Mouse (Mus musculus) left cerebral cortex, adult 9 months (tissue): ENCODE data around the gene Hsp90ab1.
A peak's percentile ranks its signal among the peaks of the same experiment; 100 is the strongest.

ENCODE experiments used
- DNase-seq, 2 experiments: peaks; one replicate each; pipeline ENCODE4 v3.0.0; 2022; ENCODE audit warnings: low spot score in 2 of 2

Hsp90ab1 gene

DNA sequence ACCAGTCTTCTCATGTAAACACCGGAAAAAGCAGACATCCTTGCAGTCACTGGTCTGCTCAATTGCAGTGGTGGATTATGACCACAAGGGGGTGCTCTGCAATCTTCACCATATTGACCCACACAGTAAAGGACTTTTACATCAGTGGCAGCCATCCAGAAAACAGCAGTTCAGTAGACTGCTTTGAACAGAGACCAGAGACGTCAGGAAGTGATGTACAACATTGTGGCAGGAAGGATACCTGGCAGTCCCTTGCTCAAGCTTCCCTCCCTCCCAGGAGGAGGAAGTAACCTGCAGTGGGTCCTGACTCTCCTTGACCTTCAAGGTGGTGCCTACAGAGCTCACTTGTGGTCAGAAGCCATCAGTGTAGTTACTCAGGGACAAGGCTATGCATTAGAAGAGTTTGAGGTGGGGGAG is 8.5 kb upstream of the Hsp90ab1 start:
- peak in 1 of 2 experiments; percentile 76 for DNase-seq

DNA sequence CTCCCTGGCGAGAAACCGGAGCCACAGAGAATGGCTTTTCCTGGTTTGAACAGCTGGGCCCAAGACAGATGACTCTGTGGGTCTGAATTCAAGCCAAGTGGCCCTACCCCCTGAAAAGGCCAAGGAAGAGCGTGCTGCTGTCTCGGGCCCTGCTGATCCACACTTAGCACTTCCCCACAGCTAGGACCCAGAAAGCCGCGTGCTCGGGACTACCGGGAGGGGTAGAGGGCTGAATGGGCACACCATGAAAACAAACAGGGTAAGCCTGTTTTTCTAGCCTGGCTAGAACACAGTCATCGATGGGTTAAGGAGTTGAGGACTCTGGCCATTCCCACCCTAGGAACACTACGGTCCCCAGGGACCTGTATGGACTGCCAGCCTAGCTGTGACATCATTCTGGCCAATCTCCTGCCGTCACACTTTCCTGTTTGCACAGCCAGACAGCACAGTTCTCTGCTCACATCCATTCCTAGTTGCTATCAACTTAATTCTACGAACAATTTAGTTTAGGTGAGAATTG is 7.9 kb upstream of the Hsp90ab1 start:
- DNase-seq = no peak

DNA sequence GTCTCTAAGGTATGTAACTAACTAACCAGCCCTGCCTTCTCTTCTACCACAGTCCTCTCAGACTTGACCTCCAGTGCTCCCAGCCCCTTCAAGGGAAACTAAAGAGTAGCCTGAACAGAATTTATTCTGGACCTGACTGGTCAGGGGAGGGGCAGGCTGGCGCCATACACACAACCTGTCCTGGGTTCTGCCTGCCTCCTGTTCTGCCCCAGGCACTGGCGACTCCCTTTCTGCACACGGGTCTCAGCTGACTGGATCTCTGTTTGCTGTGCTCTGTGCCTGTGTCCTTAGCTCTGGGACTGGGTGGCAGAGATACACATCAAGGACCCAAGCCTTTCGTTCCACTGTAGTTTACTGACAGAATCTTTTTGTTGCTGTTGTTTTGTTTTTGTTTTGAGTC is 6.5 kb upstream of the Hsp90ab1 start:
- DNase-seq = no peak

DNA sequence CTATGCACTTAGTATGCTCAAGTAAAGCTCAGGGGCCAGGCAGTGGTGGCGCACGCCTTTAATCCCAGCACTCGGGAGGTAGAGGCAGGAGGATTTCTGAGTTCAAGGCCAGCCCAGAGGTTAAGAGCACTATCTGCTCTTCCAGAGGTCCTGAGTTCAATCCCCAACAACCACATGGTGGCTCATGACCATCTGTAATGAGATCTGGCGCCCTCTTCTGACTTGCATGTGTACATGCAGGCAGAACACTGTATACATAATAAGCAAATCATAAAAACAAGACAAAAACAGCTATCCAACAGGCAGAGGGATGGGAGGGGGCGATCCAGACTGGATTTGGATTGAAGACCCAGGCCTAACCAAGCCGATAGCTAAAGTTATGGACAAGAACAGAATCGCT is 5.8 kb upstream of the Hsp90ab1 start:
- DNase-seq = no peak

DNA sequence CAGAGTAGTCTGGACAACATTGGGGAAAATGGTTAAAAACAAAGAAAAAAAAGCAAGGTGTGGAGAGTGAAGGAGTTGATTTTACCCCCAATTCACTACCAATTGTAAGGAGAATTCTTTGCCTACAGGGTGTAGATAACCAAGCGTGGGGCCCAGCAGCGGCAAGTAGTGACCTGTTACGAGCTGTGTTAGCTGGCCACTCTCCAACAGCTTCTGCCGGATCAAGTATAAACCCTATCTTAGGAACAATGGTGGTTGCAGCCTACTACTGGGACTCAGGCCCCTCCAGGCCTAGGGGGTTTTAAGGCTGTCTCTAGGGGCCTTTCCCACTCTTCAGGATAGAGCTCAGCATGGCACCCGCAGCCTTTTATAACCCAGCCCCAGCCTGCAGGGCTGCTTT is 5.2 kb upstream of the Hsp90ab1 start:
- no peak for DNase-seq

DNA sequence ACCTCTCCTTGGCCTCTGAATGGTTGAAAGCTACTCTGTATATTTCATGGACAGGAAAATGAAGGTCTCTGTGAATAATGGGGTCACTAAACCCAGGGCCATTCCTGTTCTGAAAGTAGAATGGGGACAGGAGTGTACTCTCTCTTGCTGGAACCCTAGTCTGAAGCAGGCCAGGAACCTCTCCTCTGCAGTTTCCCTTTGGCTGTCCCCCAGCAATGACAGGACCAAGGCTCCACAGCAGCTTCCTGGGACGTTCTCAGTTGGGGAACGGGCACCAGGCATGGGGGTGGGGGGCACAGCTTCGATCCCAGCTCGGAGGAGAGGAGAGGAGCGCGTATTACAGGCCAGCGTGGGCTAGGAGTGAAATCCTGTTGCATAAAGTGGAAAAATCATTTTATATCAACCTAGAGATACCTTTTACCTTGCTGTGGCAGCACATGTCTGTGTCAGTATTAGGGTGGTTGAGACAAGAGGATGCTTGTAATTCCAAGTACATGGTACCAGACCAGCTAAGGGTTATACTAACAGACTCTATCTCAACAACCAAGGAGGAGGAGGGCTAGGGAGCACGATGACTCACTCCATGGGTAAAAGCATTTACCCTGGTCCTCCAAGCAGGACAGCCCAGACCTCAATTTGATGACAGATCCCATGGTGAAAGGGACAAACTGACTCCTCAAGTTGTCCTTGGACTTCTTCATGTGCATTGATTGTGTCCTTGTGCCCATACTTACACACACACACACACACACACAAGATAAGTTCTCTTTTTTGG is 2.2 kb upstream of the Hsp90ab1 start:
- DNase-seq = no peak

DNA sequence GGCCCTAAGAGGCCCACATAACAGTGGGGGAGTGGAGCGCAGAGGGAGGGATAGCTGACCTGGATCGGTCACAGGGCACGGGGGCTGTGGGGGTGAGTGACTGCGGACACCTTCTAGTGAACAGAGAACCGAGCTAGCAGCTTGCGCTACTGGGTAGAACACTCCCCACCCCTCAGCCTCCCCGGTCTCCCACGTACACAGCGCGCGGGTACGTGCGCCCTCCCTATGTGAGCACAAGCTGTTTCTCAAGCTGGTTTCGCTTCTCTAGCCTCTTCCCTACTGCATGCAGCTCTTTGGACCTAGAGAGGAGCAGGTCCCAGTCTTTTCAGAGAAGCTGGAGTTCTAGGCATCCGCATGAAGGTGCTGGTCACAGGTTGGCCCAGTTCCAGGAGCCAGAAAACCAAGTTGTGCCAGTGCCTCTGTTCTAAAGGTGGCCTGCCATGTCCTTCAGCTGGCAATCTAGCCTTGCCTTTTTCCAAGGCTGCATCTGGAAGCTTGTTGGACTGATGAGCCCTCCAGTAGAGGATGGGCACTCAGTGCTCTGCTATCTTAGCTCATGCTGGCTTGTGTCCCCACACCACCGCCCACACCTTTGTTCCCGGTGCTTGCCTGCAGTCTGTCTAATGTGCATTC is 1.2 kb upstream of the Hsp90ab1 start:
- peak; percentile 74 to 86 for DNase-seq

DNA sequence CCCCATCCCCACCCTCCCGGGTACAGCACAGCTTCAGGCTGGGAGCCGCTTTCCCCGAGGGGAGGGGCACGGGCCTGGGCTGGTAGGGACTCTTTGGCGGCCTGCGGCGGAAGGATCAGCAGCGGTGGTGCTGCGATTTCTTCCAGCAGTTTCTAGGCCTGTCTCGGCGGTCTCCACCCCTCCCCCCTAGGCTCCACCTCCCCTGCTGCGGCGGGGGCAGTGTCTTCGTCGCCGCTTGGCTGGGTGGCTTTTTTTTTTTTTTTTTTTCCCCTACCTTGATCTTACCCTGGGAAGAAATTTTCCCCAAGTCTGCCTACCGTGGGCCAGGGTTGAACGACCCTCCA is 681 bp upstream of the Hsp90ab1 start:
- peak; percentile 89 to 98 for DNase-seq

DNA sequence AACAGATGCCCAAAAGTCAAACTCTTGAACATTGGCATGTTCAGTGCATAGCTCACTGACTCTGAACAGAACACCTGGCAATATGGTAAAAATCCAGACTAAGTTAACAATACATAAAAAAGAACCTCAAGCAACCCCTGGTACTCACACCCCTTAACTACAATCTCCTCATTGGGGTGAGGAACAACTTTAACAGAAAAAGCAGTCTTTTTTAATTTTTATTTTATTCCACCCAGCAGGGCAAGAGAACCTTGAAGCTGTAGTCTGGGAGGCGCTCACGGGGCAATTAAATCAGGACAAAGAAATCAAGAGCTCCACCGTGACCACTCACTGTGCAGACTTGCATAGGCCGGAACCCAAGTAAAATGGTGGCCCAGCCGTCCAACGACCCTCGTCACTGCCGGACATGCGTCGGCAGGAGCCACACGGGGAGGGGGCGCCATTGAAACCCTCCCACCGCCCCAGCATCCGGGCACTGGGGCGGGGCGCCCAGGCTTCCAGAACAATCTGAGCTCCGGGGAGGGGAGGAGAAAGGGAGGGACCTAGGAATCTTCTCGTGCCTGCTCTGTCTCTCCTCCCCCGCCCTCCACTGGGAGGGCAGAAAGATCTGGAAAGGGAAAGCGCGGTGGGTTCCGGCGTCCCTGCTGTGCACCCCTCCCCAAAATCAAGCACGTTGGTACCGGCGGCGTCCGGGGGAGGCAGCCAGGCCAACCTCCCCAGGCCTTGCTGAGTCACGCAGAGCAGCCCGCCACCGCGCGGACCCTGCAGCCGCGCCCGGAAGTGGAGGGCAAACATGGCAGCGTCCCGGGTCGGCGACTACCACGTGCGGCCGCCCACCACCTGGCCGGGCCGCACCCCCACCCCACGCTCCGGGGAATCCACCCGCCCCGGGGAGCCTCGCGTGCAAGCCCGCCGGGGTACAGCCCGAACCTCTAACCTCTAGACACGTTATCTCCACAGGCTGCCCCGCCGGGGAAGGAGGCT is 676 bp downstream of the Hsp90ab1 start:
- peak in 1 of 2 experiments; percentile 75 for DNase-seq

DNA sequence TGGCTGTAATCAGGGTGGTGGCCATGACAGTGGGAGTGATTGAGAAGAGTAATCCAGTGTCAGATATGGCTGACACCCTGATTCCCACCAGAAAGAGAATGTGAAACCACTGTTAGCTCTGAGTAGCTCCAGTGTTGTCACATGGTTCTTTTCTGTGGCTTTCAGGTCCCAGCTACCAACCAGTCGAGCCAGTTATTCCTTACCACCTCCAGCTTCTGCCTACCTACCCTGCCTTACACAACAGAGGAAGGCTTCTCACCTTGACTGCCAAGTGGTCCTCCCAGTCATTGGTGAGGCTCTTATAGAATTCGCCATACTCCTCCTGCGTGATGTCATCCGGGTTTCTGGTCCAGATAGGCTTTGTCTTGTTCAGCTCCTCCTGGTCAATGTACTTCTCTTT is 3.1 kb downstream of the Hsp90ab1 start:
- DNase-seq = no peak

DNA sequence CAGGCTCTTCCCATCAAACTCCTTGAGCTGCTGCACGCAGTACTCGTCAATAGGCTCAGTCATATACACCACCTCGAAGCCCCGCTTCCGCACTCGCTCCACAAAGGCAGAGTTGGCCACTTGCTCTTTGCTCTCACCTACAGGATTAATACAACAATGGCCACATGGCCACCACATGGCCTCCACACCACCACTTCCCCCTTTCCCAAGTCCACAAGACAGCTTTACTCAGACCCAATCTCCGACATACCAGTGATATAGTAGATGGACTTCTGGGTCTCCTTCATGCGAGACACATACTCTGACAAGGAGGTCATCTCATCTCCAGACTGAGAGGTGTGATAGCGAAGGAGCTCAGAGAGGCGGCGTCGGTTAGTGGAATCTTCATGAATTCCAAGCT is 4.1 kb downstream of the Hsp90ab1 start:
- no peak for DNase-seq

DNA sequence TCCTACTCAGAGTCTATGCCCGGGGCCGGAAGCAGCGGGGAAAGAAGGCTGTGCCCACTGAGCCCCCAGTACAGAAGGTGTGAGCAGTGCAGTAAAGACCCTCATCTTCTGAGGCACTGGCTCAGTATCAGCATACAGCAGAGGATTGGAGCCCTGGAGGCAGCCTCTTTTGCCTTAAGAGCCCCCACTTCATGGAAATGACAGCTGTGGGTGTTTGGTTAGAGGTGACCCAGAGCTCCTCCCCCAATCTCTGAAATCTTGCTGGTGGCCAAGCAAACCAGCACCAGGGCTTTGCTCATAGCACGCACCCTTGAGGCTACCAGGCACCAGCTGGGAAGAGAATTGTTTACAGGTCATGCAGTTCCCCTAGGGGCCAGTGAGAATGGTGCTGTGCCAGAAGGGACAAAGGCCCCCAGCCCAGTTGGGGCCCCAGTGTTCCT is 5.9 kb downstream of the Hsp90ab1 start:
- no peak for DNase-seq

DNA sequence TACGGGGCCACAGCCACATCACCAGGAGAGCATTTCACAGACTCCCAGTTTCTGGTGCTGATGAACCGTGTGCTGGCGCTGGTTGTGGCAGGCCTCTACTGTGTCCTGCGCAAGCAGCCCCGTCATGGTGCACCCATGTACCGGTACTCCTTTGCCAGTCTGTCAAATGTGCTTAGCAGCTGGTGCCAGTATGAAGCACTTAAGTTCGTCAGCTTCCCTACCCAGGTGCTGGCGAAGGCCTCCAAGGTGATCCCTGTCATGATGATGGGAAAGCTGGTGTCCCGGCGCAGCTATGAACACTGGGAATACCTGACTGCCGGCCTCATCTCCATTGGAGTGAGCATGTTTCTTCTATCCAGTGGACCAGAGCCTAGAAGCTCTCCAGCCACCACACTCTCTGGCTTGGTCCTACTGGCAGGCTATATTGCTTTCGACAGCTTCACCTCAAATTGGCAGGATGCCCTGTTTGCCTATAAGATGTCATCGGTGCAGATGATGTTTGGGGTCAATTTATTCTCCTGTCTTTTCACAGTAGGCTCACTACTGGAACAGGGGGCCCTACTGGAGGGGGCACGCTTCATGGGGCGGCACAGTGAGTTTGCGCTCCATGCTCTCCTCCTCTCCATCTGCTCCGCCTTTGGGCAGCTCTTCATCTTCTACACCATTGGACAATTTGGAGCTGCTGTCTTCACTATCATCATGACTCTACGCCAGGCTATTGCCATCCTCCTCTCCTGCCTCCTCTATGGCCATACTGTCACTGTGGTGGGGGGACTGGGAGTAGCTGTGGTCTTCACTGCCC is 6.5 kb downstream of the Hsp90ab1 start:
- DNase-seq = no peak

DNA sequence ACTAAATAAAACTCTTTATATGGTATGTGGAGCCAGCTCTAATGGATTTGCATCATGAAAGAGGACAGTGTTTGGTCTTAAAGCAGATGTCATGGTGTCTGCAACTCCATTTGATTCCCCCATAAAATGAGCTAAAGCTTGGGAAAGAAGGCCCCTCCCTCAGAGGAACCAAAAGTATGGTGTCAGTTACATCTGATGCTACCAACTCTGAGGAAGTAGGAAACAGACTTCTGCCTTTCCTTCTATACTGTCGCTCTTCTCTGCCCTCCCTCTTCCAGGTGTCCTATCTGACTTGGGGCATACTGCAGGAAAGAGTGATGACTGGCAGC is 7.1 kb downstream of the Hsp90ab1 start:
- no peak for DNase-seq

DNA sequence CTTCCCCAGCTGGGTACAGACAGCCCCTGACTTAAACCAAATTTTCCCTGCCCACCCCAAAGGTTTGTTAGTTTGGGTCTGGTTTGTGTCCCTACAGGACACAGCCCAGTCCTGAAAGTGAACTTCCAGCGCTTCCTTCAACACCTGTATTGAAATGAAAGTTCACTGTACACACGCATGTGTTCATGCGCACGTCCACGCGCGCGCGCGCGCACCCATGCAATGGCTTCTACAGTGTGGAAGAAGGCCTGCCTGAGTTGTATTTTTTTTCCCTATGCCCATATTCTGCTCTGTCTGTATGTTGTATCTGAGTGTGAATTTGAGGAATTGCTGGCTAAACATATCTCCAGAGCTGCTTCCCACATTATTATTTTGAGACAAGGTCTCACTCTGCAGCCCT is 8.0 kb downstream of the Hsp90ab1 start:
- no peak for DNase-seq

DNA sequence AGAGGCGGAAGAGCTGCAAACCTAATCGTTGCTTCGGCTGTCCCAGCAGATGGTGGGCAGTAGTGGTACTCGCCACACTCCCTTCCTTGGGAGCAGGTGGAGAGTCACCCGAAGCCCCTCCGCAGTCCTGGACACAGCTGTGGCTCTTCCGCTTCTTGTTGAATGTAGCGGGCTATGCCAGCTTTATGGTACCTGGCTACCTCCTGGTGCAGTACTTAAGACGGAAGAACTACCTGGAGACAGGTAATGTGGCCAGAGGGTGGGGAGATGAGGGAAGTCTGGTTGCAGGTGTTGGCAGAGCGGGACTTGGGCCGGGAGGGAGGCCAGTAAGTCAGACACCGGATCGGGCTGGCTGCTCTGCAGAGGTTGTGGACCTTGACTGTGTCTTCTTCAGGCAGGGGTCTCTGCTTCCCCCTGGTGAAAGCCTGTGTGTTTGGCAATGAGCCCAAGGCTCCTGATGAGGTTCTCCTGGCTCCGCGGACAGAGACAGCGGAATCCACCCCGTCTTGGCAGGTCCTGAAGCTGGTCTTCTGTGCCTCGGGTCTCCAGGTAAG is 8.5 kb downstream of the Hsp90ab1 start:
- no peak for DNase-seq

DNA sequence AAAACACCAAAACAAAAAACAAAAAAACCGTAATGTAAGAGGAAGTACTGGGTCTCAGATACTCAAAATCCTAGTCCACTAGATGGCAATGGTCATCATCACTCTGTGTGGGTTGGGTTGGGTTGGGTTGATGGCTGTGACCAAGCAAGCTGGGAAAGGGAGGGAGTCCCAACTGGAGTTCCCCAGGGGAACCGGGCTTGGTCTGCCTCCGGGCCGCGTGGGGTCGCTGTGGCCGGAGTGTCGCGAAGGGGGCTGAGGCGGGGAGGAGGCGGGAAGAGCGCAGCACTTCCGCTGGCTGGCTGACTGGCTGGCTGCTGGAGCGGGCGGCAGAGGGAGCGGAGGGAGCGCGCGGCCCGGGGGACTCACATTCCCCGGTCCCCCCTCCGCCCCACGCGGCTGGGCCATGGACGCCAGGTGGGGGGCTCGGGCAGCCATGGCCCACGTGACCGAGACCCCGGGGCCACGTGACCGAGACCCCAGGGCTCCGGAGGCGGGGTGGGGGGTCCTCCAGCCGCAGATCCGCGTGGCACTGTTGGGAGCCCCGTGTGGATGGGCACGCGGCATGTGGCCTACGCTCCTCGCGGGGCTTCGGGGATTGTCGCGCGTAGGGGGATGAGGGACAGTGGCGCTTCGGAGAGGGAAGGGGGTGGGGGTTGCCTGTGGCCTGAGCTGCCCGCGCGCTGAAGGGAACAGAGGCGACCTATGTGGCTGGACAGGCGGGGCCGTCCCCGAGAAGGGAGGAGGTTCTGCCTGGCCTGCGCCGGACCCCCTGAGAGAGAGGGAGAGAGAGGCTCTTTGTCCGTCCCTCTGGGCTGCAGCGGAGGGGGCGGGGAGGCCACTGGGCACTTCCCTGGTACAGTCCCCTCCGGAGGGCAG is 9.2 kb downstream of the Hsp90ab1 start, which contains the start of gene Slc35b2:
Slc35b2 (plus strand) TSS at position 220 of the 876 bp plus-strand sequence.
- DNase-seq = peak; percentile 75 to 90

DNA sequence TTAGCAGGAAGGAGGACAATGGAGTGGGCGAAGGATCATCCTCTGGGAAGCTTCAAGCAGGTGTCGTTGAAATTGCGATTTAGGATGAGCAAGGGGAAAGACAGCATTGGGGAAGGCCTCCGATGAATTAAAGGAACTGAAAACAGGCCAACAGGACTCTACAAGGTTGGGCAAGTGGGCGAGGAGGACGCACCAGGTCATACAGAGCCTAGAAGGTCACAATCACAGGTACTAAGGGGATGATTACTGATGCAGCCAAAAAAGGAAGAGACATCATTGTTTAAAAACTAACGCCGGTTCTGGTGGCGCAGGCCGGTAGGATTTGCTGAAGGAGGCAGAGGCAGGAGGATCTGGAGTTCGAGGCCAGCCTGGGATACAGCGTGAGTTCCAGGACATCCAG is 9.9 kb downstream of the Hsp90ab1 start:
- DNase-seq = no peak

DNA sequence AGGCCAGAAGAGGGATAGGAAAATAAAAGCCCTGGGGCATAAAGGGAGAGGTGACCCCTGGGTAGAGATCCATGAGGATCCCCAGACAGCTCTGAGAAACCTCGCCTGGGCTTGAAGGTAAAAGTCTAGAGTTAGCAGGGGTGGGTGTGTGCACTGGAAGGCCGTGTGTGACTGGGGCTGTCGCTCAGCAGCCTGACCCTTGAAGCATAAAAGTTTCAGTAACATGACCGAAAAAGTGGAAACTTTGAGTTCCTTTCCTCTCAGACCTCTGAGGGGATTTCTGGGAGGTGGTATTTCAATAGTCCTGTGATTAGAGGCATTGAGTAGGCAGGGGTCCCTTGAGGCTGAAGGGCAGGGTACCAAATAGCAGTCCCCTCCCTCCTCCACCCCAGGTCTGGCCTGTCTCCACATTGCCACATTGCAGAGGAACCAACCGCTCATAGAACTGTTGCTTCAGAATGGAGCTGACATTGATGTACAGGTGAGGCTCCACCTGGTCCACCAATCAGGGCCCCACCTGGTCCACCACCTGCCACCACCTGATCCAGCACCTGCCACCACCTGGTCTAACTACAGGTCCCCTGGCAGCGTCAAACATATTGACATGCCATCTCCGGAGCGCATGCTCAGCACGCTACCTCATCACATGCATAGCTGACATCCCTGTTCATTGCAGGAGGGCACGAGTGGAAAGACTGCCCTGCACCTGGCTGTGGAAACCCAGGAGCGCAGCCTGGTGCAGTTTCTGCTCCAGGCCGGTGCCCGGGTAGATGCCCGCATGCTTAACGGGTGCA is 13.1 kb downstream of the Hsp90ab1 start:
- DNase-seq = no peak
